Mouse (Mus musculus): ENCODE measurements around the gene Uchl1. TPM values are rescaled to one million over a fixed set of nuclear protein-coding genes. Genes with fewer than 3 reads are reported as not detected.
A peak's percentile ranks its signal among the peaks of the same experiment; 100 is the strongest.

Gene Uchl1
- total and polyA plus RNA-seq, 2 experiments from 2014 or later, result 1,591 to 1,715 TPM

GRCm38 (mm10) chr5:66718880-66719279, 43.0 kb downstream of the Uchl1 start:
- Histone ChIP-seq H3K4me1 (ENCODE audit: insufficient read depth, low read length) (no peaks in the 10 kb centered on the region; the same call in 1 of the 2 replicates), H3K27ac (no peak overlapping the region), H3K9ac (replicated peaks; ENCODE audit: low read length) (no peak overlapping the region), H3K27me3 (ENCODE audit: insufficient read depth, low read length) (no peaks in the 10 kb centered on the region), H3K36me3 (ENCODE audit: insufficient read depth, low read length) (no peaks in the 10 kb centered on the region), H3K4me3 (ENCODE audit: low read length) (no peak overlapping the region), H3K4me2 (ENCODE audit: low read depth, low read length) (no peak overlapping the region), H3K9me3 (ENCODE audit: low read length) (no peaks in the 10 kb centered on the region)
- no peak for TF ChIP-seq CTCF (IDR thresholded peaks at IDR 0.05; ENCODE audit: low read depth)
- ATAC-seq (no peak), DNase-seq (ENCODE audit: low spot score) (no peak)
- WGBS, result 67% methylated on average over 7 of the region's 7 CpGs

GRCm38 (mm10) chr5:66720921-66721320, 45.0 kb downstream of the Uchl1 start:
- WGBS, result 19% methylated on average over 5 of the region's 5 CpGs
- DNase-seq (ENCODE audit: low spot score), result no peak
- no peaks in the 10 kb centered on the region; the same call in 1 of the 2 replicates for H3K4me1 ChIP-seq (ENCODE audit: insufficient read depth, low read length)

GRCm38 (mm10) chr5:66722586-66722985, 46.7 kb downstream of the Uchl1 start:
- Histone ChIP-seq H3K27ac (peak overlapping the region; percentile 4; the same call in 1 of the 2 replicates), H3K4me3 (ENCODE audit: low read length) (no peak overlapping the region), H3K9me3 (ENCODE audit: low read length) (no peaks in the 10 kb centered on the region), H3K9ac (replicated peaks; ENCODE audit: low read length) (no peak overlapping the region), H3K4me2 (ENCODE audit: low read depth, low read length) (no peak overlapping the region), H3K36me3 (ENCODE audit: insufficient read depth, low read length) (no peaks in the 10 kb centered on the region), H3K27me3 (ENCODE audit: insufficient read depth, low read length) (no peaks in the 10 kb centered on the region), H3K4me1 (ENCODE audit: insufficient read depth, low read length) (no peaks in the 10 kb centered on the region; the same call in 1 of the 2 replicates)
- ATAC-seq (no peak), DNase-seq (ENCODE audit: low spot score) (no peak)
- TF ChIP-seq CTCF (IDR thresholded peaks at IDR 0.05; ENCODE audit: low read depth), result no peak
- WGBS, result 76% methylated on average over 9 of the region's 9 CpGs

More at GRCm38 (mm10) chr5:66720921-66721320, 45.0 kb downstream of the Uchl1 start:
- H3K36me3 ChIP-seq (ENCODE audit: insufficient read depth, low read length), result no peaks in the 10 kb centered on the region
- no peaks in the 10 kb centered on the region for H3K9me3 ChIP-seq (ENCODE audit: low read length)
- no peak overlapping the region for H3K4me3 ChIP-seq (ENCODE audit: low read length)
- no peak overlapping the region for H3K4me2 ChIP-seq (ENCODE audit: low read depth, low read length)
- H3K27ac ChIP-seq, result no peak overlapping the region
- TF ChIP-seq CTCF (IDR thresholded peaks at IDR 0.05; ENCODE audit: low read depth), result no peak
- no peak for ATAC-seq
- no peaks in the 10 kb centered on the region for H3K27me3 ChIP-seq (ENCODE audit: insufficient read depth, low read length)
- H3K9ac ChIP-seq (replicated peaks; ENCODE audit: low read length), result no peak overlapping the region

GRCm38 (mm10) chr5:66723037-66723436, 47.1 kb downstream of the Uchl1 start:
- DNase-seq (ENCODE audit: low spot score) (no peak), ATAC-seq (peak; percentile 78)
- Histone ChIP-seq H3K36me3 (ENCODE audit: insufficient read depth, low read length) (no peaks in the 10 kb centered on the region), H3K4me2 (ENCODE audit: low read depth, low read length) (no peak overlapping the region), H3K9me3 (ENCODE audit: low read length) (no peaks in the 10 kb centered on the region), H3K27ac (peak overlapping the region; percentile 4), H3K4me1 (ENCODE audit: insufficient read depth, low read length) (no peaks in the 10 kb centered on the region; the same call in 1 of the 2 replicates), H3K4me3 (ENCODE audit: low read length) (no peak overlapping the region), H3K27me3 (ENCODE audit: insufficient read depth, low read length) (no peaks in the 10 kb centered on the region), H3K9ac (replicated peaks; ENCODE audit: low read length) (no peak overlapping the region)
- 54% methylated on average over 4 of the region's 4 CpGs for WGBS
- no peak for TF ChIP-seq CTCF (IDR thresholded peaks at IDR 0.05; ENCODE audit: low read depth)

GRCm38 (mm10) chr5:66723626-66724025, 47.7 kb downstream of the Uchl1 start:
- no peak overlapping the region for H3K4me3 ChIP-seq (ENCODE audit: low read length)
- WGBS, result 81% methylated on average over 3 of the region's 3 CpGs
- no peaks in the 10 kb centered on the region for H3K36me3 ChIP-seq (ENCODE audit: insufficient read depth, low read length)
- no peak for ATAC-seq
- peak overlapping the region; percentile 4 for H3K27ac ChIP-seq
- no peaks in the 10 kb centered on the region for H3K27me3 ChIP-seq (ENCODE audit: insufficient read depth, low read length)
- no peak for TF ChIP-seq CTCF (IDR thresholded peaks at IDR 0.05; ENCODE audit: low read depth)
- H3K4me2 ChIP-seq (ENCODE audit: low read depth, low read length), result no peak overlapping the region
- no peaks in the 10 kb centered on the region for H3K9me3 ChIP-seq (ENCODE audit: low read length)
- DNase-seq (ENCODE audit: low spot score), result no peak
- H3K9ac ChIP-seq (replicated peaks; ENCODE audit: low read length), result no peak overlapping the region
- H3K4me1 ChIP-seq (ENCODE audit: insufficient read depth, low read length), result no peaks in the 10 kb centered on the region; the same call in 1 of the 2 replicates

GRCm38 (mm10) chr5:66729306-66729705, 53.4 kb downstream of the Uchl1 start:
- Histone ChIP-seq H3K27ac (no peak overlapping the region), H3K9me3 (ENCODE audit: low read length) (no peaks in the 10 kb centered on the region), H3K4me3 (ENCODE audit: low read length) (no peak overlapping the region), H3K36me3 (ENCODE audit: insufficient read depth, low read length) (no peaks in the 10 kb centered on the region), H3K9ac (replicated peaks; ENCODE audit: low read length) (no peak overlapping the region), H3K4me1 (ENCODE audit: insufficient read depth, low read length) (peaks cover 8% of the 10 kb centered on the region; the same call in 1 of the 2 replicates), H3K4me2 (ENCODE audit: low read depth, low read length) (no peak overlapping the region), H3K27me3 (ENCODE audit: insufficient read depth, low read length) (no peaks in the 10 kb centered on the region)
- DNase-seq (ENCODE audit: low spot score), result no peak
- ATAC-seq, result no peak
- 92% methylated on average over 4 of the region's 4 CpGs for WGBS
- TF ChIP-seq CTCF (IDR thresholded peaks at IDR 0.05; ENCODE audit: low read depth), result no peak

GRCm38 (mm10) chr5:66730621-66731301, 54.9 kb downstream of the Uchl1 start:
- TF ChIP-seq CTCF (IDR thresholded peaks at IDR 0.05; ENCODE audit: low read depth), result peak; percentile 63
- H3K4me3 ChIP-seq (ENCODE audit: low read length), result no peak overlapping the region
- WGBS, result 18% methylated on average over 11 of the region's 11 CpGs
- DNase-seq (ENCODE audit: low spot score) (peak; percentile 94), ATAC-seq (peak; percentile 96)
- no peaks in the 10 kb centered on the region for H3K27me3 ChIP-seq (ENCODE audit: insufficient read depth, low read length)
- H3K27ac ChIP-seq, result peak overlapping the region; percentile 36; the same call in 1 of the 2 replicates
- no peaks in the 10 kb centered on the region for H3K36me3 ChIP-seq (ENCODE audit: insufficient read depth, low read length)
- H3K9ac ChIP-seq (replicated peaks; ENCODE audit: low read length), result no peak overlapping the region
- peaks cover 8% of the 10 kb centered on the region; the same call in 1 of the 2 replicates for H3K4me1 ChIP-seq (ENCODE audit: insufficient read depth, low read length)
- peak overlapping the region; percentile 34 for H3K4me2 ChIP-seq (ENCODE audit: low read depth, low read length)
- no peaks in the 10 kb centered on the region for H3K9me3 ChIP-seq (ENCODE audit: low read length)

Data from hindbrain, postnatal 0 days (tissue).